Mouse (Mus musculus) liver, embryonic 14.5 days (tissue): ENCODE data around the gene Dhrs7c.

Experiments
- CTCF ChIP-seq: IDR thresholded peaks from 2 replicates; pipeline ENCODE4 v1.5.1; 2016; ENCODE audit warnings: antibody characterized with exemption, low read depth, control low read depth
- EP300 ChIP-seq: IDR thresholded peaks from 2 replicates; pipeline ENCODE4 v1.6.1; 2016; ENCODE audit warnings: antibody characterized with exemption, low read depth

DNA sequence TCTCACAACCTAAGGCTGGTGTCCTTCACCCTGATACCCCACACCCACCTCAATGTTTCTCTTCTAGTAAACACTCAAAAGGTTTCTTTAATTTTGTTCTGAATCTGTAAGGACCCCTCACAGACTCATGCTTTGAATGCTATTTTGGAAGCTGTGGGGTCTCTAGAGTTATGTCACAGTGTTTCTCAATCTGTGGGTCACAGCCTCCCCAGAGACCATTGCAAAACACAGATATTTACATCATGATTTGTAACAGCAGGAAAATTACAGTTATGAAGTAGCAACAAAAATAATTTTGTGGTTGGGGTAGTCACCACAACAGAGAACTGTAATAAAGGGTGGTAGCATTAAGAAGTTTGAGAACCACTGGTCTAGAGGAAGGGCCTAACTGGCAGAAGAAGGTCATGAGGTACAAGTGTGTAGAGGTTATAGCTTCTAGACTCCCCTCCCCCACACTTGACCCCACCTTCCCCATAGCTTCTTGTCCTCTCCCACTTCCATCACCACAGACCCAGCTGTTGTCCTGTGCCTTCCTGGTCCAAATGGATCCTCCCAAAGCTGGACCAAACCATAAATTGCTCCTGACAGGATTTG is 2.2 kb downstream of the Dhrs7c start:
- no peak for TF ChIP-seq CTCF
- no peak for TF ChIP-seq EP300
